Mouse (Mus musculus) spleen, adult 2 months (tissue): Measurements from ENCODE around the gene Ep300.

Experiments used
- CTCF ChIP-seq: fragments of 200-500 bp; IDR thresholded peaks from 2 replicates; pipeline ENCODE4 v1.5.1; 2011; ENCODE audit warnings: mild to moderate bottlenecking, inconsistent platforms; ENCODE audit not compliant: insufficient read depth, insufficient read length, insufficient replicate concordance; ENCODE audit errors: extremely low read depth
- POLR2A ChIP-seq: fragments of 200-500 bp; IDR thresholded peaks from 2 replicates; pipeline ENCODE4 v1.6.1; 2011; ENCODE audit warnings: low read depth, low read length, inconsistent platforms

- no peak for TF ChIP-seq CTCF
- no peak for TF ChIP-seq POLR2A
These were observed 109.7 kb downstream of the Ep300 start for GRCm38 (mm10) chr15:81694891-81695290.
